13 mouse cellular contexts compared by ENCODE assay signal in the genomic region with DNA sequence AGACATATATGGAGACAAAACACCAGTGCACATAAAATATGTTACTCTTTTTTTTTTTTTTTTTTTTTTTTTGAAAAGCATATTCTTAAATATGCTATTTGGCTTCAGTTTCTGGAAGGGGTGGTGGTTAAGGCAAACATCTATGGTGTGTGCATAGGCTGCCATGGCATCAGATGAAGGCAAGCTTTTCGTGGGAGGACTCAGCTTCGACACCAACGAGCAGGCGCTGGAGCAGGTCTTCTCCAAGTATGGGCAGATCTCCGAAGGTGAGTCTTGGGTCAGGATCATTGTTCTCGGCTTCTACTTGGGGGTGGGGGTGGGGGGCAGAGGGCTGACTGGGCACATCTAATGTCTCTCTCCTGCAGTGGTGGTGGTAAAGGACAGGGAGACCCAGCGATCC. TPM values are rescaled to one million over a fixed set of nuclear protein-coding genes. Genes with fewer than 3 reads are reported as not detected.
DNase-seq lines count a peak whose midpoint lies in the region; ATAC-seq lines count a peak whose summit lies in the region.
"Had no signal": no experiment of that assay in that cellular context is flagged by ENCODE, and none has a peak within 500 bp of the region (broad histone marks: within the 10 kb centered on the region; RNA-seq: fewer than 3 reads in every experiment).

No protein-coding gene starts in this region.

- no peak overlapping the region for H3K4me2 ChIP-seq in heart, embryonic 13.5 days
- no peak overlapping the region for H3K4me2 ChIP-seq in lung, embryonic 16.5 days (ENCODE audit: low read depth, low read length)
- peak overlapping the region; percentile 85 for H3K4me2 ChIP-seq in forebrain, embryonic 14.5 days (ENCODE audit: low read length)
- peak overlapping the region; percentile 20 for H3K4me2 ChIP-seq in neural tube, embryonic 12.5 days (replicated peaks)

- H3K9me3 ChIP-seq in heart, embryonic 13.5 days, result no peaks in the 10 kb centered on the region
- no peaks in the 10 kb centered on the region for H3K9me3 ChIP-seq in lung, embryonic 16.5 days (ENCODE audit: control insufficient read depth, low read length)
- no peaks in the 10 kb centered on the region for H3K9me3 ChIP-seq in forebrain, embryonic 14.5 days (replicated peaks; ENCODE audit: control insufficient read depth, low read length)
- H3K9me3 ChIP-seq in neural tube, embryonic 12.5 days, result no peaks in the 10 kb centered on the region
- H3K9me3 ChIP-seq: kidney, embryonic 15.5 days; stomach, embryonic 15.5 days had no signal

- no peak for ATAC-seq in heart, embryonic 13.5 days (ENCODE audit: extremely low read depth, insufficient number of reproducible peaks, low FRiP score, low TSS enrichment)
- no peak for ATAC-seq in lung, embryonic 16.5 days (ENCODE audit: low read depth)
- no peak for ATAC-seq in forebrain, embryonic 14.5 days
- ATAC-seq in neural tube, embryonic 12.5 days (ENCODE audit: low FRiP score, low read depth), result no peak

- WGBS in heart, embryonic 13.5 days, result 92% methylated on average over 7 of the region's 7 CpGs
- 85% methylated on average over 7 of the region's 7 CpGs for WGBS in lung, embryonic 16.5 days
- 91% methylated on average over 7 of the region's 7 CpGs for WGBS in forebrain, embryonic 14.5 days
- WGBS in neural tube, embryonic 12.5 days, result 95% methylated on average over 7 of the region's 7 CpGs

- H3K9ac ChIP-seq in heart, embryonic 13.5 days, result peak overlapping the region; percentile 98; the same call in 1 of the 2 replicates
- 0 out of 2 replicates have a peak overlapping the region, but pooled peaks have one; percentile 43 for H3K9ac ChIP-seq in lung, embryonic 16.5 days (ENCODE audit: low read length)
- H3K9ac ChIP-seq in forebrain, embryonic 14.5 days (ENCODE audit: low read length), result no peak overlapping the region; the same call in 1 of the 2 replicates
- H3K9ac ChIP-seq in neural tube, embryonic 12.5 days, result no peak overlapping the region

- H3K27ac ChIP-seq in heart, embryonic 13.5 days (replicated peaks), result no peak overlapping the region
- H3K27ac ChIP-seq in lung, embryonic 16.5 days (ENCODE audit: low read length), result no peak overlapping the region
- no peak overlapping the region for H3K27ac ChIP-seq in forebrain, embryonic 14.5 days (ENCODE audit: low read depth, low read length)
- H3K27ac ChIP-seq in neural tube, embryonic 12.5 days, result no peak overlapping the region
- H3K27ac ChIP-seq: stomach, embryonic 15.5 days had no signal

- no peak overlapping the region for H3K4me3 ChIP-seq in heart, embryonic 13.5 days
- H3K4me3 ChIP-seq in lung, embryonic 16.5 days (ENCODE audit: low read length), result no peak overlapping the region
- H3K4me3 ChIP-seq in forebrain, embryonic 14.5 days (ENCODE audit: low read depth, low read length), result no peak overlapping the region
- no peak overlapping the region for H3K4me3 ChIP-seq in neural tube, embryonic 12.5 days
- H3K4me3 ChIP-seq: stomach, embryonic 15.5 days had no signal

- peaks cover 63% of the 10 kb centered on the region for H3K4me1 ChIP-seq in heart, embryonic 13.5 days
- H3K4me1 ChIP-seq in lung, embryonic 16.5 days (replicated peaks; ENCODE audit: control insufficient read depth, insufficient read depth, low read length), result peaks cover 37% of the 10 kb centered on the region
- peaks cover 35% of the 10 kb centered on the region for H3K4me1 ChIP-seq in forebrain, embryonic 14.5 days (ENCODE audit: control insufficient read depth, insufficient read depth, low read length)
- H3K4me1 ChIP-seq in neural tube, embryonic 12.5 days, result peaks cover 56% of the 10 kb centered on the region

- no peaks in the 10 kb centered on the region for H3K27me3 ChIP-seq in heart, embryonic 13.5 days (replicated peaks)
- no peaks in the 10 kb centered on the region for H3K27me3 ChIP-seq in lung, embryonic 16.5 days (ENCODE audit: control insufficient read depth, insufficient read depth, low read depth, low read length)
- no peaks in the 10 kb centered on the region for H3K27me3 ChIP-seq in forebrain, embryonic 14.5 days (replicated peaks; ENCODE audit: control insufficient read depth, insufficient read depth, low read length)
- H3K27me3 ChIP-seq in neural tube, embryonic 12.5 days (replicated peaks), result no peaks in the 10 kb centered on the region
- H3K27me3 ChIP-seq: CH12.LX; kidney, embryonic 15.5 days; stomach, embryonic 15.5 days had no signal

- H3K36me3 ChIP-seq in heart, embryonic 13.5 days, result peaks cover 36% of the 10 kb centered on the region
- peaks cover 23% of the 10 kb centered on the region for H3K36me3 ChIP-seq in lung, embryonic 16.5 days (ENCODE audit: control insufficient read depth, insufficient read depth, low read length)
- H3K36me3 ChIP-seq in forebrain, embryonic 14.5 days (ENCODE audit: control insufficient read depth, insufficient read depth, low read length), result peaks cover 34% of the 10 kb centered on the region
- H3K36me3 ChIP-seq in neural tube, embryonic 12.5 days, result peaks cover 33% of the 10 kb centered on the region

- DNase-seq in heart, adult 8-10 months (ENCODE audit: low spot score), result no peak
- DNase-seq in lung, postnatal 36 days, result no peak
- DNase-seq in forebrain, embryonic 14.5 days (ENCODE audit: low spot score), result no peak
- DNase-seq in kidney, postnatal 10 days, result no peak
- DNase-seq: adrenal gland, postnatal 25 days; right cerebral cortex, postnatal 4 days had no signal

RNA-seq across cellular contexts. Expression of gene 1600002K03Rik, which starts 3.1 kb away (rescaled TPM):
- 10.4 and 13.1 TPM in 2 replicates for polyA plus RNA-seq in heart, embryonic 13.5 days (2015; fragmentation: Nextera tagmentation; extraction: Ambion mirVana)
- 1 to 10 TPM; 4.9 to 7.7 (median 5.9) TPM for total RNA-seq in heart, adult 8-10 months (2022)
- 12.2 and 13.6 TPM in 2 replicates for polyA plus RNA-seq in lung, embryonic 16.5 days (2015; fragmentation: Nextera tagmentation; extraction: Ambion mirVana)
- 7.2 and 9.0 TPM in 2 replicates for polyA plus RNA-seq in forebrain, embryonic 14.5 days (2014; fragmentation: Nextera tagmentation; extraction: Ambion mirVana)
- 14.9 and 15.7 TPM in 2 replicates for polyA plus RNA-seq in neural tube, embryonic 12.5 days (2016; fragmentation: Nextera tagmentation; extraction: Ambion mirVana)

RNA-seq across cellular contexts. Expression of gene Cirbp, which starts 3.9 kb away (rescaled TPM):
- polyA plus RNA-seq in heart, embryonic 13.5 days (2015; fragmentation: Nextera tagmentation; extraction: Ambion mirVana), result 87.9 and 96.4 TPM in 2 replicates
- total RNA-seq in heart, adult 8-10 months (2022), result 10 to 100 TPM; 34.7 to 69.7 (median 51.6) TPM
- 73.4 and 83.4 TPM in 2 replicates for polyA plus RNA-seq in lung, embryonic 16.5 days (2015; fragmentation: Nextera tagmentation; extraction: Ambion mirVana)
- 239 and 266 TPM in 2 replicates for polyA plus RNA-seq in forebrain, embryonic 14.5 days (2014; fragmentation: Nextera tagmentation; extraction: Ambion mirVana)
- 262 and 273 TPM in 2 replicates for polyA plus RNA-seq in neural tube, embryonic 12.5 days (2016; fragmentation: Nextera tagmentation; extraction: Ambion mirVana)

RNA-seq across cellular contexts. Expression of gene Efna2, which starts 9.6 kb away (rescaled TPM):
- 8.5 and 10.6 TPM in 2 replicates for polyA plus RNA-seq in heart, embryonic 13.5 days (2015; fragmentation: Nextera tagmentation; extraction: Ambion mirVana)
- total RNA-seq in heart, adult 8-10 months (2022), result 1 to 10 TPM in 3 of 4 experiments, under 1 TPM in 1; 0.78 to 1.2 (median 1.1) TPM
- polyA plus RNA-seq in lung, embryonic 16.5 days (2015; fragmentation: Nextera tagmentation; extraction: Ambion mirVana), result 11.0 and 12.1 TPM in 2 replicates
- polyA plus RNA-seq in forebrain, embryonic 14.5 days (2014; fragmentation: Nextera tagmentation; extraction: Ambion mirVana), result 14.5 and 20.6 TPM in 2 replicates
- polyA plus RNA-seq in neural tube, embryonic 12.5 days (2016; fragmentation: Nextera tagmentation; extraction: Ambion mirVana), result 47.9 and 48.0 TPM in 2 replicates
- total RNA-seq: hematopoietic stem cell, adult 5-6 weeks had no signal

RNA-seq across cellular contexts. Expression of gene Midn, which starts 21.6 kb away (rescaled TPM):
- 15.6 and 15.7 TPM in 2 replicates for polyA plus RNA-seq in heart, embryonic 13.5 days (2015; fragmentation: Nextera tagmentation; extraction: Ambion mirVana)
- 100 to 1,000 TPM in 1 of 4 experiments, 10 to 100 TPM in 3; 83.9 to 111 (median 91.0) TPM for total RNA-seq in heart, adult 8-10 months (2022)
- polyA plus RNA-seq in lung, embryonic 16.5 days (2015; fragmentation: Nextera tagmentation; extraction: Ambion mirVana), result 11.8 and 12.9 TPM in 2 replicates
- polyA plus RNA-seq in forebrain, embryonic 14.5 days (2014; fragmentation: Nextera tagmentation; extraction: Ambion mirVana), result 67.0 and 73.6 TPM in 2 replicates
- 40.8 and 45.1 TPM in 2 replicates for polyA plus RNA-seq in neural tube, embryonic 12.5 days (2016; fragmentation: Nextera tagmentation; extraction: Ambion mirVana)

RNA-seq across cellular contexts. Expression of gene Cbarp, which starts 29.0 kb away (rescaled TPM):
- polyA plus RNA-seq in heart, embryonic 13.5 days (2015; fragmentation: Nextera tagmentation; extraction: Ambion mirVana), result 1.6 and 2.5 TPM in 2 replicates
- total RNA-seq in heart, adult 8-10 months (2022), result 1 to 10 TPM; 3.8 to 6.1 (median 4.6) TPM
- polyA plus RNA-seq in lung, embryonic 16.5 days (2015; fragmentation: Nextera tagmentation; extraction: Ambion mirVana), result 3.9 and 5.6 TPM in 2 replicates
- polyA plus RNA-seq in forebrain, embryonic 14.5 days (2014; fragmentation: Nextera tagmentation; extraction: Ambion mirVana), result 41.0 and 42.4 TPM in 2 replicates
- polyA plus RNA-seq in neural tube, embryonic 12.5 days (2016; fragmentation: Nextera tagmentation; extraction: Ambion mirVana), result 26.5 and 27.3 TPM in 2 replicates

Comparison
In these comparisons a context has a peak if more than half of its experiments do, and no peak if none do; other contexts are left out.
1. H3K4me2 ChIP-seq: peak in forebrain, embryonic 14.5 days (single experiment) and neural tube, embryonic 12.5 days (single experiment); none in heart, embryonic 13.5 days (single experiment) and lung, embryonic 16.5 days (single experiment).
2. H3K9ac ChIP-seq: peak in heart, embryonic 13.5 days (single experiment) and lung, embryonic 16.5 days (single experiment); none in forebrain, embryonic 14.5 days (single experiment) and neural tube, embryonic 12.5 days (single experiment).